21 mouse cellular contexts compared by ENCODE assay signal in genomic region chr2:93764211-93764610, GRCm38 (mm10).
"Had no signal": no experiment of that assay in that cellular context is flagged by ENCODE, and none has a peak within 500 bp of the region (broad histone marks: within the 10 kb centered on the region; RNA-seq: fewer than 3 reads in every experiment).

No protein-coding gene starts in this region.

- H3K9me3 ChIP-seq: kidney, embryonic 15.5 days; liver, embryonic 13.5 days; megakaryocyte, embryonic 14.5 days; midbrain, embryonic 10.5 days; neural tube, embryonic 12.5 days; neural tube, embryonic 15.5 days had no signal

- H3K9ac ChIP-seq: kidney, embryonic 15.5 days; liver, embryonic 13.5 days; lung, embryonic 14.5 days; neural tube, embryonic 12.5 days; neural tube, embryonic 15.5 days had no signal

- H3K4me1 ChIP-seq: liver, embryonic 13.5 days had no signal

- H3K4me2 ChIP-seq: kidney, embryonic 15.5 days; liver, embryonic 13.5 days; lung, embryonic 14.5 days; neural tube, embryonic 12.5 days; neural tube, embryonic 15.5 days had no signal

- H3K4me3 ChIP-seq: kidney, embryonic 15.5 days; left cerebral cortex, adult 2 months; liver, embryonic 13.5 days; megakaryocyte, embryonic 14.5 days; midbrain, embryonic 10.5 days; neural tube, embryonic 12.5 days; neural tube, embryonic 15.5 days had no signal

- H3K27ac ChIP-seq: kidney, embryonic 15.5 days; left cerebral cortex, adult 2 months; liver, embryonic 13.5 days; midbrain, embryonic 10.5 days; neural tube, embryonic 12.5 days; neural tube, embryonic 15.5 days; stomach, postnatal 0 days had no signal

- H3K27me3 ChIP-seq: kidney, embryonic 15.5 days; liver, embryonic 13.5 days; megakaryocyte, embryonic 14.5 days; neural tube, embryonic 12.5 days; neural tube, embryonic 15.5 days had no signal

- DNase-seq: kidney, adult 11 months; kidney, adult 8-10 months; kidney, postnatal 10 days; kidney, postnatal 36 days; layer of hippocampus, postnatal 36 days; liver, embryonic 13.5 days; lung, embryonic 14.5 days; midbrain, embryonic 14.5 days; right cerebral cortex, adult 18-20 months; right cerebral cortex, postnatal 14 days; right cerebral cortex, postnatal 4 days; thymus, adult 2 months; thymus, postnatal 14 days; thymus, postnatal 4 days had no signal
